Mouse (Mus musculus) forebrain, embryonic 10.5 days (tissue): Measurements from ENCODE around the gene Ddx19b. TPM values are rescaled to one million over a fixed set of nuclear protein-coding genes. Genes with fewer than 3 reads are reported as not detected.
"Not testable (repeated sequence)": the region's sequence is repeated elsewhere in the genome, so short reads cannot be mapped to it uniquely, and the experiment has no call there.

ENCODE experiments used
- DNase-seq: peaks from one replicate; pipeline ENCODE4 v3.0.0-alpha.2; 2017; ENCODE audit warnings: low spot score; ENCODE audit errors: extremely low spot score
- H3K27ac ChIP-seq: fragments of 300-500 bp; sonication (generic); 2 replicates; pipeline ENCODE4 v1.5.1; 2016; ENCODE audit warnings: mild to moderate bottlenecking
- H3K27me3 ChIP-seq: fragments of 300-500 bp; sonication (generic); 2 replicates; pipeline ENCODE4 v1.6.1; 2016; ENCODE audit warnings: mild to moderate bottlenecking; ENCODE audit not compliant: poor library complexity, severe bottlenecking
- H3K36me3 ChIP-seq: fragments of 300-500 bp; sonication (generic); replicated peaks from 2 replicates; pipeline ENCODE4 v1.6.1; 2016; ENCODE audit warnings: mild to moderate bottlenecking, moderate library complexity
- H3K4me1 ChIP-seq: fragments of 300-500 bp; sonication (generic); 2 replicates; pipeline ENCODE4 v1.6.1; 2016
- H3K4me3 ChIP-seq: fragments of 300-500 bp; sonication (generic); 2 replicates; pipeline ENCODE4 v1.5.1; 2016; ENCODE audit warnings: mild to moderate bottlenecking, moderate library complexity
- H3K9me3 ChIP-seq: fragments of 300-500 bp; sonication (generic); 2 replicates; pipeline ENCODE4 v1.6.1; 2016; ENCODE audit warnings: mild to moderate bottlenecking, moderate library complexity
- WGBS: fragments of 180-500 bp; shearing (Covaris S2); methylation state at CpG from one replicate; pipeline ENCODE4 v1.1.7; 2016; 5-methylcytosine and 5-hydroxymethylcytosine counted together
- polyA plus RNA-seq: library from polyadenylated mRNA; unstranded; fragments of >200 nt; fragmentation: Nextera tagmentation; extraction: Ambion mirVana; gene quantifications from 2 replicates; pipeline ENCODE4 v1.2.1, GENCODE M21; 2016

Ddx19b gene
- polyA plus RNA-seq, 1 experiment from 2014 or later: 11.8 TPM

GRCm38 (mm10) chr8:111030045-111030444 lies 1.5 kb downstream of the Ddx19b start:
- Histone ChIP-seq H3K36me3 (no peaks in the 10 kb centered on the region), H3K9me3 (no peaks in the 10 kb centered on the region), H3K4me1 (peaks cover 29% of the 10 kb centered on the region), H3K27ac (no peak overlapping the region), H3K27me3 (peaks cover 16% of the 10 kb centered on the region), H3K4me3 (no peak overlapping the region)
- DNase-seq: no peak
- WGBS: 86% methylated on average over 6 of the region's 6 CpGs

GRCm38 (mm10) chr8:111029589-111029988 lies 2.0 kb downstream of the Ddx19b start:
- Histone ChIP-seq H3K27me3 (peaks cover 16% of the 10 kb centered on the region), H3K27ac (no peak overlapping the region), H3K4me1 (peaks cover 24% of the 10 kb centered on the region), H3K9me3 (no peaks in the 10 kb centered on the region), H3K4me3 (no peak overlapping the region), H3K36me3 (no peaks in the 10 kb centered on the region)
- WGBS: 68% methylated on average over 4 of the region's 4 CpGs
- DNase-seq: no peak

DNA sequence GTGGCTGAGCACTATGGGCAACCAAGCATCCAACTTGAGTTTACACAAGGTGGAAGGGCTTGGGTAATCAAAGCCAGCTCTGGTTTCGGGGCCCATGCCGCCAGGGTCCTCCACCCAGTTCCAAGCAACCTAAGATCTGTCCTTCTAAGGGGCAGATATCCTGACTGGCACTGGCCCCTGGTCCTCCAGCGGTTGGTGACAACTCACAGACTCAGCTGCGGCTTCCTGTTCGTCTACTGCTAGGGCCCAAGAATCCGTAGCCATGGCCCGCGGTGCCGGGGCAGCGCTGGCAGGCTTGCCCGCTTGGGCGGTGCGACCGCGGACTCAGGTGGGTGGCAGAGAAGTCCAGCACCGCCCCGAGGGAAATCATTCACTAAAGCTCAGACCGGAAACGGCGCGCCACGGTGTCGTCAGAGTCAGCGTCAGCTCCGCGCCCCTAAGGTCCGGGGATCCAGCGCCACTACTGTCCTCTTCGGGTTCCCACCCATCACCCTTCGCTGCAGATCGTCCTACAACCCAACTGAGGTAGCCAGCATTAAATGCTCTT lies 4.1 kb downstream of the Ddx19b start:
- peaks cover 16% of the 10 kb centered on the region for H3K27me3 ChIP-seq
- peak overlapping the region; percentile 86 for H3K27ac ChIP-seq
- H3K4me3 ChIP-seq: peak overlapping the region; percentile 80
- no peaks in the 10 kb centered on the region for H3K36me3 ChIP-seq
- under 1% methylated on average over 31 of the region's 31 CpGs for WGBS
- H3K9me3 ChIP-seq: no peaks in the 10 kb centered on the region
- peak; percentile 81 for DNase-seq
- H3K4me1 ChIP-seq: peaks cover 17% of the 10 kb centered on the region

DNA sequence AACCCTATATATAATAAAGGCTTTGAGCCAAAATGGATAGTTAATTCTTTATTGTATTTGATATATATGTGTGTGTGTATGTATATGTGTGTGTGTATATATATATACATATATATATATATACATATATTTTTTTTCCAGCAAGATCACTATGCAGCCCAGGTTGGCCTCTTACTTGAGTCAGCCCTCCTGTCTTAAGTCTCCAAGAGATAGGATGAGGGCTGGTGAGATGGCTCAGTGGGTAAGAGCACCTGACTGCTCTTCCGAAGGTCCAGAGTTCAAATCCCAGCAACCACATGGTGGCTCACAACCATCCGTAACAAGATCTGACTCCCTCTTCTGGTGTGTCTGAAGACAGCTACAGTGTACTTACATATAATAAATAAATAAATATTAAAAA lies 4.9 kb downstream of the Ddx19b start:
- H3K36me3 ChIP-seq, DNase-seq: not testable (repeated sequence)
- 92% methylated on average over 2 of the region's 2 CpGs for WGBS

DNA sequence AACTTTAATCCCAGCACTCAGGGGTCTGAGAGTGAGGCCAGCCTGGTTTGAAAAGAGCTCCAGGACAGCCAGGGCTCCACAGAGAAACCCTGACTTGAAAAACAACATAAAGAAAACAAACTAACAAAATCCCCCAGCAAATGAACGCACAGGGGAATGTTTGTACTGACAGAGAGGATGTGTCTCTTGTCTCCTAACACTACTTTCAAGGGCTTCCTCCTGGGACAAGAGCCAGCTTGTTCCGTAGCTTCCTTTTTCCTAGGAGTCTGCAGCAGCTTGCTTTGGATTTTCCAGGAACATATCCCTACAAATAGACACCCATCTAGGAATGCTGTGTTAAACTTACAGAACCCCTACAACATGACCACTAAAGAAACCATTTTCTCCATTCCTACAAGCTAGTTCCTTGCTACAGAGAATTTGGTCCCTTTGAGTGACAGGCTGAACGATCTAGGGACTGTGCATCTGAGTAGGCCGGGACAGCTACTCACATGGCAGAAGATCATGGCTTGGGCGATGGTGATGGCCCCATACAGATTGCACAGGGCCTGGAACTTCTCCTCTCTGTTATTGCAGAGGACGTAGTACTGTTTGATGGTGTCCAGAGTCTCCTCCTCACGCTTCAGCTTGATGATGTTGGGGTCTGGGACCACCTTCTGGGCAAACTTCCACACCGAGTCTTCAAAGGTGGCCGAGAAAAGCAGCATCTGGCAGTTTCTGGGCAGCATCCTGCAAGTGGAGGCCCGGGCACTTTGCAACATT lies 21.1 kb downstream of the Ddx19b start:
- H3K27me3 ChIP-seq, H3K9me3 ChIP-seq, H3K27ac ChIP-seq, DNase-seq, H3K4me3 ChIP-seq, H3K4me1 ChIP-seq: not testable (repeated sequence)
- WGBS: 91% methylated on average over 9 of the region's 10 CpGs
- H3K36me3 ChIP-seq: peaks cover 70% of the 10 kb centered on the region

More for the DNA sequence above, 4.9 kb downstream of the Ddx19b start:
- H3K27ac ChIP-seq, H3K4me3 ChIP-seq, H3K9me3 ChIP-seq: not testable (repeated sequence)
- Histone ChIP-seq H3K4me1 (peaks cover 17% of the 10 kb centered on the region), H3K27me3 (peaks cover 11% of the 10 kb centered on the region)

DNA sequence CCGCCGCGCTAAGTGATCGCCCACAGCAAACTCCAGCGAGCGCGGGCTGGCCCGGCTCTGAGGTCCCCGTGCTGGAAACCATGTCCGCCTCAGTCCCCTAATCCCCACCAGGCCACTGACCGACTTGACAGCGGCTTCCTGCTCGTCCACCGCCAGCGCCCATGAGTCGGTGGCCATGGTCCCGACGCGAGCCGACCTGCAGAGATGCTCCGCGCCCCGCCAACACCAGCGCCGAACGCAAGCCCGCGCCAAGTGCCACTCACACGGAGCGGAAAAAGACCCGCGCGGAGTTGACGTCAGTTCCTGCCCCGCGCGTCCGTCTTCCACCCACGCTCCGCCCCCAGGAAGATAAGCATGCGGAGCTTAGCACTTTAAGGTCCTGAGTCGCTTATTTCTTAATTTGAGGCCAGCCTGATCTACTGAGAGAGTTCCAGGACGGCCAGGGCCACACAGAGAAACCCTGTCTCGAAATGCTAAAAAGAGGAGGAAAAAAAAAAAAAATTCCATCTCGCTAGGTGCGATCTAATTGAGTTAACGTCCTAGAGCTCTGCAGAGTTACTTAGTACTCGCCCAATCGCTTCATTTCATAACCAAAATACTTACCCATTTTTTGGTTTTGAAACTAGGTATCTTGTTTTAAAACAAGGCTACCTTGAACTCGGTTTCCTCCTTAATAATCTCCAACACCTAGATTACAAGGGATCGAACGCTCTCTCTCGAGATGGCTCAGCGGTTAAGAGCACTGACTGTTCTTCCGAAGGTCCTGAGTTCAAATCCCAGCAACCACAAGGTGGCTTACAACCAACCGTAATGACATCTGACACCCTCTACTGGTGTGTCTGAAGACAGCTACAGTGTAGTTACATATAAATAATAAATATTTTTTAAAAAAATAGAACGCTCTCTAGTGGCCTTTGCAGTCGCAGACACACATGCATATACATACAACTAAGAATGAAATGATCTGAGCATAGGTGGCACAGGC lies 33.7 kb downstream of the Ddx19b start, which contains the start of gene Ddx19a:
Ddx19a (minus strand) TSS at position 254 of the 985 bp plus-strand sequence.
- Histone ChIP-seq H3K27ac (peak within 1 kb of the TSS; percentile 89), H3K4me1 (peaks cover 19% of the 10 kb centered on the region), H3K4me3 (peak within 1 kb of the TSS; percentile 91), H3K36me3 (peaks cover 32% of the 10 kb centered on the region), H3K9me3 (no peaks in the 10 kb centered on the region), H3K27me3 (no peaks in the 10 kb centered on the region)
- 3% methylated on average over 58 of the region's 58 CpGs for WGBS
- peak; percentile 86 for DNase-seq

DNA sequence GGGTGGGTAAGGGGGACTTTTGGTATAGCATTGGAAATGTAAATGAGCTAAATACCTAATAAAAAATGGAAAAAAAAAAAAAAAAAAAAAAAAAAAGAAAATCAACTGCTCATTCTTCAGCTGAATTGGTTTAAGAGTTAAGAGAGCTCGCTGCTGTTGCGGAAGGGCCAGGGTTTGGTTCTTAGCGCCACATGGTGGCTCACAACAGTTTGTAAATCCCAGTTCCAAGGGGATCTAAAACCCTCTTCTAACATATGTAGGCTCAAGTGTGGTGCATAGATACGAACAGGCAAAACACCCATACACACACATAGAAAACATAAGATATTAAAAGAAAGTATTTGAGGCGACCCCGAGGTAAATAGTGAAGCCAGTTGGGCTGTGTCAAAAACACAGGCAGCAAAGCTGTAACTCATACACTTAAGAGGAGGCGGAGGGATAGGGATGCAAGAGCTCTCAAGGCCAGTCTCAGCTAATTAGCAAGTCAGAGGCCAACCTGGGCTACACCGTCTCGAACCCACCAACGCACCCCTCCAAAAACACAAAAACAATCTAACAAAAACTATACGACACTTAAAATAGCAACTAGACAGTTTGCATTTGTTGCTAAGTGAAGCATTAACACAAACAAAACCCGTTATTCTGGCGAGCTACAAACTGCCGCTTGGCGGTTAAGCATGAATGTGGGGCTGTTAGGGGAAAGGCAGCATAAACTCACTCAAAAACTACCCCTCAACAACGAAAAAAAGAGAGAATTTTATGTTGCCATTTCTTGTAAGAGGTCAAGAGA lies 34.7 kb downstream of the Ddx19b start:
- Histone ChIP-seq H3K27ac (peak overlapping the region; percentile 89), H3K36me3 (peaks cover 42% of the 10 kb centered on the region), H3K4me1 (peaks cover 19% of the 10 kb centered on the region), H3K27me3 (no peaks in the 10 kb centered on the region), H3K9me3 (no peaks in the 10 kb centered on the region), H3K4me3 (peak overlapping the region; percentile 91)
- 34% methylated on average over 16 of the region's 16 CpGs for WGBS
- DNase-seq: no peak

GRCm38 (mm10) chr8:110990017-110990416 lies 41.5 kb downstream of the Ddx19b start:
- Histone ChIP-seq H3K4me1 (no peaks in the 10 kb centered on the region), H3K36me3 (peaks cover 95% of the 10 kb centered on the region), H3K27ac (no peak overlapping the region), H3K9me3 (no peaks in the 10 kb centered on the region), H3K27me3 (no peaks in the 10 kb centered on the region), H3K4me3 (no peak overlapping the region)
- DNase-seq: no peak
- 89% methylated on average over 9 of the region's 9 CpGs for WGBS

DNA sequence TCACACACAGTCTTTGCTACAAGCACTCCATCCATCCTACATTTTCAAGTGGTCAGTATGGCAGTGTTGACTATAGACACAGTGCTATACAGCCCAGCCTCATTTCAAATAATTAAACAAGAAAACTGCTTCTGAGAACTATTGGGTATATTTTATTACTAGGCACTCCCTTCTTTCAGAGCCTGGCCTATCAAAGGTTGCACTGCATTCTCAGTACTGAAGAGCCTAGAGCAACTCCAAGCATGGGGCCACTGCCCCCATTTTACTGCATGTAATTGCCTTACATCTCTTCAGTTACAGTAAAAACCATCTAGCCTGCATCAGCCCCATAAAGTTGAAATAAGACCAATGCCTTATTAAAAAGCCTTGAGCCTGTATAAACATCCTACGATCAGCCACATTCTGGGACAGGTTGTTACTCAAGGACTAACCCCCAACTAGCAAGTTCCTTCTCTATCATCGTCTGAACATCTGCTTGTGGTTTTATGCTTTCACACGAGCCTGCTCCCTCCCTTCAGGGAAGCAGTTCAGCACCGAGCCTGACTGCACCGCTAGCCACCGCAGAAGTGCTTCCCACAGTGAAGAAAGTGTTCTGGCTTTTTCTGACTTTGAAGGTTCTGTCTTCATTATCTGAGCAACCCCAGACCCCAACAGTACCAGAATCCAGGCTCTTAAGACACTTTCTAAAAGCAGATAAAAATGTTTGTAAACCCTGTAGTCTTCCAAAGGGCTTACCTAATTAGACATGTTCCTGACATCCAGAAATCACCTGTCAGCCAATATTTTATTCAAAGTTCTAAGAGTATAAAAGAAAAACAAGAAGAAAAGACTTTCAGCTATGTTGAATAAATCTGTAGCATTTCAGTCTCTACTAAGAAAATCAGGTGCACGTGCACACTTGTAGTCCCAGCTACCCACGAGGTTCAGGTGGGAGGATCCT lies 43.5 kb downstream of the Ddx19b start:
- Histone ChIP-seq H3K27ac (no peak overlapping the region), H3K4me3 (no peak overlapping the region), H3K27me3 (no peaks in the 10 kb centered on the region), H3K9me3 (no peaks in the 10 kb centered on the region), H3K4me1 (no peaks in the 10 kb centered on the region), H3K36me3 (peaks cover 96% of the 10 kb centered on the region)
- WGBS: 89% methylated on average over 8 of the region's 8 CpGs
- no peak for DNase-seq

DNA sequence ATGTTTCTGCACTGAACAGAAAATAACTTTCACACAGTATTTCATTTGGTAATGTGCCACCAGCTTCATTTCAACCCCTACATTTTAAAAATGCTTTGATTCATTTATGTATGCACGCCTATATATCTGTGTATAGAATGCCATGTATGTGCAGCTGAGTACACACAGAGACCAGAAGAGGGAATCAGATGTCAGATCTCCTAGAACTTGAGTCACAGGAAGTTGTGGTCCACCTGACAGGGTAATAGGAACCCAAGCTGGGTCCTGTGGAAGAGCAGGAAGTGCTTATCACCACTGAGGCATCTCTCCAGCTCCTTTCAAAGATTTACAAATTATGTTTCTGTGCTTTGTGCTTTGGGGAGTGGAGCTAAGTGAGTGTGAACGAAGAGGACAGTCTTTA lies 50.2 kb downstream of the Ddx19b start:
- no peaks in the 10 kb centered on the region for H3K4me1 ChIP-seq
- no peak overlapping the region for H3K4me3 ChIP-seq
- no peaks in the 10 kb centered on the region for H3K27me3 ChIP-seq
- H3K27ac ChIP-seq: no peak overlapping the region
- 86% methylated on average over 2 of the region's 2 CpGs for WGBS
- no peak for DNase-seq
- H3K36me3 ChIP-seq: peaks cover 95% of the 10 kb centered on the region
- H3K9me3 ChIP-seq: no peaks in the 10 kb centered on the region

- 95% methylated on average over 2 of the region's 2 CpGs for WGBS
- DNase-seq, H3K9me3 ChIP-seq, H3K4me3 ChIP-seq, H3K27me3 ChIP-seq, H3K27ac ChIP-seq, H3K4me1 ChIP-seq: not testable (repeated sequence)
- peaks cover 93% of the 10 kb centered on the region for H3K36me3 ChIP-seq
Observed at GRCm38 (mm10) chr8:110977987-110978386, 53.6 kb downstream of the Ddx19b start.
